Mouse (Mus musculus) erythroid progenitor cell, adult 5-6 weeks (primary cell): ENCODE results near the gene Rmi2. TPM values are rescaled to one million over a fixed set of nuclear protein-coding genes. Genes with fewer than 3 reads are reported as not detected.

ENCODE experiments used
- ATAC-seq: replicated peaks from 2 replicates; pipeline ENCODE4 v1.8.0; 2016; ENCODE audit warnings: moderate number of reproducible peaks, mild to moderate bottlenecking, moderate TSS enrichment, inconsistent platforms; ENCODE audit not compliant: poor library complexity, low FRiP score, severe bottlenecking
- total RNA-seq, 2 experiments: library from RNA; stranded (forward) in 1 of 2; stranded (reverse) in 1 of 2; fragments of 150-400 nt in 1 of 2; fragments of 186-747, 209-891 nt in 1 of 2; gene quantifications; 2 replicates each; pipeline versions ENCODE4 v1.2.3 to v1.2.4; 2015 to 2017; ENCODE audit warnings: low replicate concordance in 2 of 2

Gene Rmi2
- total RNA-seq, 2 experiments from 2014 or later = 1.3 to 2.0 TPM

GRCm38 (mm10) chr16:10859726-10860245 is 24.9 kb downstream of the Rmi2 start:
- ATAC-seq = no peak

- no peak for ATAC-seq
Measured at GRCm38 (mm10) chr16:10861408-10861807, 26.5 kb downstream of the Rmi2 start.

GRCm38 (mm10) chr16:10864833-10865591 is 30.2 kb downstream of the Rmi2 start:
- ATAC-seq = no peak

- no peak for ATAC-seq
Measured at GRCm38 (mm10) chr16:10865592-10865987, 30.7 kb downstream of the Rmi2 start.

GRCm38 (mm10) chr16:10866841-10867240 is 32.0 kb downstream of the Rmi2 start:
- ATAC-seq = no peak

- no peak for ATAC-seq
Measured at GRCm38 (mm10) chr16:10867501-10867900, 32.6 kb downstream of the Rmi2 start.

- ATAC-seq = no peak
Measured at GRCm38 (mm10) chr16:10867904-10868440, 33.1 kb downstream of the Rmi2 start.

GRCm38 (mm10) chr16:10870969-10871368 is 36.1 kb downstream of the Rmi2 start:
- ATAC-seq = no peak

- no peak for ATAC-seq
Measured at GRCm38 (mm10) chr16:10872825-10873360, 38.0 kb downstream of the Rmi2 start.

- ATAC-seq = peak; percentile 61; the same call in 1 of the 2 replicates
Measured at GRCm38 (mm10) chr16:10873654-10874053, 38.8 kb downstream of the Rmi2 start.

- ATAC-seq = no peak
Measured at GRCm38 (mm10) chr16:10878227-10878626, 43.4 kb downstream of the Rmi2 start.

- ATAC-seq = peak; percentile 59; the same call in 1 of the 2 replicates
Measured at GRCm38 (mm10) chr16:10879467-10879866, 44.6 kb downstream of the Rmi2 start.

- ATAC-seq = no peak
Measured at GRCm38 (mm10) chr16:10881231-10881962, 46.5 kb downstream of the Rmi2 start.

- no peak for ATAC-seq
Measured at GRCm38 (mm10) chr16:10887436-10887835, 52.6 kb downstream of the Rmi2 start.

GRCm38 (mm10) chr16:10890363-10890762 is 55.5 kb downstream of the Rmi2 start:
- ATAC-seq = no peak

- no peak for ATAC-seq
Measured at GRCm38 (mm10) chr16:10893161-10893560, 58.3 kb downstream of the Rmi2 start.

- no peak for ATAC-seq
Measured at GRCm38 (mm10) chr16:10895906-10896305, 61.0 kb downstream of the Rmi2 start.

GRCm38 (mm10) chr16:10897372-10897771 is 62.5 kb downstream of the Rmi2 start:
- ATAC-seq = no peak

GRCm38 (mm10) chr16:10900736-10901135 is 65.9 kb downstream of the Rmi2 start:
- no peak for ATAC-seq

- no peak for ATAC-seq
Measured at GRCm38 (mm10) chr16:10901956-10902355, 67.1 kb downstream of the Rmi2 start.
